Mouse (Mus musculus): ENCODE results near the gene Ncl. TPM values are rescaled to one million over a fixed set of nuclear protein-coding genes. Genes with fewer than 3 reads are reported as not detected.

Ncl gene
- polyA plus RNA-seq, 1 experiment, result 286 TPM

DNA sequence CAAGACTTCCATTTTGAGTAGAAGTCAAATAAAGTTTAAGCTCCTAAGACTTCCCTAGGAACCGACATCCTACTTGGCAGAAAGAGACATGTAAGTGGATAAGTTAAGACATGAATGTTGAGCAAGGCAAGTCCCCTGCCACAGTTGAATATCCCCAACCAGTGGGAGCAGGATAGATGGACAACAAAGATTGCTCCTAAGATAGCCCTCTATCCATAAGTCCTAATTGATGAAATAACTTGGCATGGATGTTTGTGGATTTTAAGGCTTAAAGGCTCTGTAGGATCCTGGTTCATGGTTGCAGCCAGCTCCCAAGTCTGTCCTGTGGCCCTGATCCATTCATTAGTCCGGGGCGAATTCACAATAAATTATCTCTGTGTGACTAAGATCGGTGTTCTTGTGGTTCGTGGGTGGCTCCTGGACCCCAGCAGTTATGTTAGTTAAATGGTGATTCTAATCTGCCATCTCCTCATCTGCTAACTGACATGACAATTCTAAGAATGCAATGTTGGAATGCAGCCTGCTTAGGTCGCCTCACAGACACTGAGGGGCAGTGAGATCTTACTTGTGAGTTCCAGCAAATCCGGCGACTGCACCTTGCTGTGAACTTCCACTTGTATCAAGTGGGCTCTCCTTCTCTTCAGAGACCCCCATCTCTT is 41.0 kb upstream of the Ncl start:
- no peaks in the 10 kb centered on the region for H3K27me3 ChIP-seq (ENCODE audit: control insufficient read depth, insufficient read depth, insufficient read length)
- no peak overlapping the region for H3K4me3 ChIP-seq (ENCODE audit: insufficient read depth, poor library complexity, severe bottlenecking)
- H3K36me3 ChIP-seq (ENCODE audit: control insufficient read depth, insufficient read depth), result no peaks in the 10 kb centered on the region
- no peak for TF ChIP-seq USF1 (IDR thresholded peaks at IDR 0.05; ENCODE audit: low read depth)
- TF ChIP-seq MYOG (IDR thresholded peaks at IDR 0.05; ENCODE audit: control insufficient read depth, extremely low read depth, insufficient read length), result no peak
- no peak for TF ChIP-seq CTCF (IDR thresholded peaks at IDR 0.05; ENCODE audit: control insufficient read depth, insufficient read depth, insufficient read length)
- TF ChIP-seq MYOD1 (IDR thresholded peaks at IDR 0.05; ENCODE audit: control insufficient read depth, insufficient read length, low read depth), result no peak
- no peak for TF ChIP-seq FOSL1 (IDR thresholded peaks at IDR 0.05; ENCODE audit: insufficient read depth, low read length, poor library complexity, severe bottlenecking)
- no peak for TF ChIP-seq MAX (IDR thresholded peaks at IDR 0.05)
- no peak for TF ChIP-seq CEBPB (IDR thresholded peaks at IDR 0.05; ENCODE audit: low read depth)
- no peaks in the 10 kb centered on the region for H3K79me3 ChIP-seq (ENCODE audit: low read depth)
- no peak overlapping the region for H3ac ChIP-seq (ENCODE audit: control insufficient read depth, insufficient read length, low read depth)
- H3K79me2 ChIP-seq (ENCODE audit: control insufficient read depth, insufficient read depth), result no peaks in the 10 kb centered on the region

DNA sequence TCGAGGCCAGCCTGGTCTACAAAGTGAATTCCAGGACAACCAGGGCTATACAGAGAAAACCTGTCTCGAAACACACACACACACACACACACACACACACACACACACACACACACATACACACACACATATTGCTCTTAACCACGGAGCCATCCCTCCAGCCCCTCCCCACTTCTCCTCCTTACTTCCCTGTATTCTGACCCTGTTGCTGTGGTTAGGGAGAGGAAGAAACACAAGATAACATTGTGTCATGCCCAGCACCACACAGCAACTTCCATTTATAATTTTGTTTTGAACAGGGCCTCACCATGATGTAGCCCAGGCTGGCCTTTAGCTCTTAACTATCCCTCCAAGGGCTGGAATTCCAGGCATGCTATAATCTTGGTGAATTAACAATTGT is 40.1 kb upstream of the Ncl start:
- H3K36me3 ChIP-seq (ENCODE audit: control insufficient read depth, insufficient read depth), result no peaks in the 10 kb centered on the region
- H3ac ChIP-seq (ENCODE audit: control insufficient read depth, insufficient read length, low read depth), result no peak overlapping the region
- TF ChIP-seq MYOG (IDR thresholded peaks at IDR 0.05; ENCODE audit: control insufficient read depth, extremely low read depth, insufficient read length) (no peak), USF1 (IDR thresholded peaks at IDR 0.05; ENCODE audit: low read depth) (no peak), FOSL1 (IDR thresholded peaks at IDR 0.05; ENCODE audit: insufficient read depth, low read length, poor library complexity, severe bottlenecking) (no peak), MAX (IDR thresholded peaks at IDR 0.05) (no peak), MYOD1 (IDR thresholded peaks at IDR 0.05; ENCODE audit: control insufficient read depth, insufficient read length, low read depth) (no peak), CEBPB (IDR thresholded peaks at IDR 0.05; ENCODE audit: low read depth) (no peak), CTCF (IDR thresholded peaks at IDR 0.05; ENCODE audit: control insufficient read depth, insufficient read depth, insufficient read length) (no peak)
- no peak overlapping the region for H3K4me3 ChIP-seq (ENCODE audit: insufficient read depth, poor library complexity, severe bottlenecking)
- H3K27me3 ChIP-seq (ENCODE audit: control insufficient read depth, insufficient read depth, insufficient read length), result no peaks in the 10 kb centered on the region
- H3K79me2 ChIP-seq (ENCODE audit: control insufficient read depth, insufficient read depth), result no peaks in the 10 kb centered on the region
- H3K79me3 ChIP-seq (ENCODE audit: low read depth), result no peaks in the 10 kb centered on the region

DNA sequence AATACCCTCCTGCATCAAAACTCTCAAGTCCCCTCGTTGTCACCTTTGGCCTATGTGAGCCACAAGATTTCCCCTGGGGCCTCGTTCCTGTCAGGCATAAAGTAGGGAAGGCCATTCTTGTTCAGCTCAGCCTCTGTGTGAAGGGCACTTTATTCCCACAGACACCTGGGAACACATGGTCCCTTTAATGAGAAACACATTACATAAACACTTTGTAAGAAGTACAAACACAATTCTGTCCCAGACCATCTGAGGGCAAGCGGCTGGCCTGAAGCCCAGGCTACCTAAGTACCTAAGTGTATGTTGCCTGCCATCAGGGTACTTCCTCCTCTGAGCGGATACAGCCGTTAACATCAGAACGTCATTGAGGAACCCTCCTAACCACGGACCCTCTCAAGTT is 39.0 kb upstream of the Ncl start:
- H3K4me3 ChIP-seq (ENCODE audit: insufficient read depth, poor library complexity, severe bottlenecking), result no peak overlapping the region
- TF ChIP-seq MYOD1 (IDR thresholded peaks at IDR 0.05; ENCODE audit: control insufficient read depth, insufficient read length, low read depth), result no peak
- no peak for TF ChIP-seq USF1 (IDR thresholded peaks at IDR 0.05; ENCODE audit: low read depth)
- TF ChIP-seq FOSL1 (IDR thresholded peaks at IDR 0.05; ENCODE audit: insufficient read depth, low read length, poor library complexity, severe bottlenecking), result no peak
- no peak for TF ChIP-seq CEBPB (IDR thresholded peaks at IDR 0.05; ENCODE audit: low read depth)
- no peak for TF ChIP-seq MYOG (IDR thresholded peaks at IDR 0.05; ENCODE audit: control insufficient read depth, extremely low read depth, insufficient read length)
- no peak for TF ChIP-seq CTCF (IDR thresholded peaks at IDR 0.05; ENCODE audit: control insufficient read depth, insufficient read depth, insufficient read length)
- TF ChIP-seq MAX (IDR thresholded peaks at IDR 0.05), result no peak
- H3K79me3 ChIP-seq (ENCODE audit: low read depth), result no peaks in the 10 kb centered on the region
- no peaks in the 10 kb centered on the region for H3K36me3 ChIP-seq (ENCODE audit: control insufficient read depth, insufficient read depth)
- H3K79me2 ChIP-seq (ENCODE audit: control insufficient read depth, insufficient read depth), result no peaks in the 10 kb centered on the region
- no peak overlapping the region for H3ac ChIP-seq (ENCODE audit: control insufficient read depth, insufficient read length, low read depth)
- H3K27me3 ChIP-seq (ENCODE audit: control insufficient read depth, insufficient read depth, insufficient read length), result no peaks in the 10 kb centered on the region

DNA sequence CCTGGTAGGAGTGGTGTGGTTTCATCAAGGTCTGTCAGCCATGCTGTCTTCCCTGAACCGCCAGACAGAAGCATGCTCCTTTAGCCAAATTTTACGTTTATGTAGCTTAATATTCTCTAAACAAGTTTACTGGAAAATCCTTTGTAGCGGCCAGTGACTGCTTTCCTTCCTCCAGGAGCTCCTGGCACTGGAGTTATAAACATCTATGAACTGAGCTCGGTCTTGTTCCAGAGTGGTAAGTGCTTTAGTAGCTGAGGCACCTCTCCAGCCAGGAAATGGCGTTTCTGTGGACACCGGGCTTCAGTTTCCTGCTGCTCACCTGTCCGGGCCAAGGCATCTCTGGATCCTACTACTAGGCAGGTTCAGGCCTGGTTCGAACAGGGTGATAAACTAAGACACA is 38.4 kb upstream of the Ncl start:
- H3K27me3 ChIP-seq (ENCODE audit: control insufficient read depth, insufficient read depth, insufficient read length), result no peaks in the 10 kb centered on the region

DNA sequence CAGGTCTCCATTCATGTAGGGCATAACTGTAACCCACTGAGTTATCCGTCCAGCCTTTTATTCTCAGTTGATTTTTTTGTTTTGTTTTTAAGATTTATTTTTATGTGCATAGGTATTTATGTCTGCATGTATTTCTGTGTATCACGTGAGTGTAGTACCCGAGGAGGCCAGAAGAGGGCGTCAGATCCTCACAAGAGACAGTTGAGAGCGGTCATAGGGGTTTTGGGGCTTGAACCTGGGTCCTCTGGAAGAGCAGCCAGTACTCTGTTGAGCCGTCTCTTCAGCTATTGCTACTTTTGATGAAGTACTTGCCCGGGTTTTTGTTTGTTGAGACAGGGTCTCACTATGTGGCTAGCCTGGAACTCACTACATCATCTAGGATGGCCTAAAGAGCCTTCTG is 36.7 kb upstream of the Ncl start:
- no peak for TF ChIP-seq CTCF (IDR thresholded peaks at IDR 0.05; ENCODE audit: control insufficient read depth, insufficient read depth, insufficient read length)
- TF ChIP-seq CEBPB (IDR thresholded peaks at IDR 0.05; ENCODE audit: low read depth), result no peak
- no peak for TF ChIP-seq MYOD1 (IDR thresholded peaks at IDR 0.05; ENCODE audit: control insufficient read depth, insufficient read length, low read depth)
- no peak for TF ChIP-seq FOSL1 (IDR thresholded peaks at IDR 0.05; ENCODE audit: insufficient read depth, low read length, poor library complexity, severe bottlenecking)
- TF ChIP-seq MYOG (IDR thresholded peaks at IDR 0.05; ENCODE audit: control insufficient read depth, extremely low read depth, insufficient read length), result no peak
- TF ChIP-seq MAX (IDR thresholded peaks at IDR 0.05), result no peak
- TF ChIP-seq USF1 (IDR thresholded peaks at IDR 0.05; ENCODE audit: low read depth), result no peak

More for the DNA sequence above, 38.4 kb upstream of the Ncl start:
- Histone ChIP-seq H3K79me2 (ENCODE audit: control insufficient read depth, insufficient read depth) (no peaks in the 10 kb centered on the region), H3K4me3 (ENCODE audit: insufficient read depth, poor library complexity, severe bottlenecking) (no peak overlapping the region), H3K36me3 (ENCODE audit: control insufficient read depth, insufficient read depth) (no peaks in the 10 kb centered on the region), H3ac (ENCODE audit: control insufficient read depth, insufficient read length, low read depth) (no peak overlapping the region), H3K79me3 (ENCODE audit: low read depth) (no peaks in the 10 kb centered on the region)
- TF ChIP-seq MAX (IDR thresholded peaks at IDR 0.05), result no peak
- TF ChIP-seq MYOG (IDR thresholded peaks at IDR 0.05; ENCODE audit: control insufficient read depth, extremely low read depth, insufficient read length), result no peak
- TF ChIP-seq USF1 (IDR thresholded peaks at IDR 0.05; ENCODE audit: low read depth), result no peak
- TF ChIP-seq MYOD1 (IDR thresholded peaks at IDR 0.05; ENCODE audit: control insufficient read depth, insufficient read length, low read depth), result no peak
- TF ChIP-seq CTCF (IDR thresholded peaks at IDR 0.05; ENCODE audit: control insufficient read depth, insufficient read depth, insufficient read length), result no peak
- TF ChIP-seq FOSL1 (IDR thresholded peaks at IDR 0.05; ENCODE audit: insufficient read depth, low read length, poor library complexity, severe bottlenecking), result no peak
- no peak for TF ChIP-seq CEBPB (IDR thresholded peaks at IDR 0.05; ENCODE audit: low read depth)

More for the DNA sequence above, 36.7 kb upstream of the Ncl start:
- Histone ChIP-seq H3K79me3 (ENCODE audit: low read depth) (no peaks in the 10 kb centered on the region), H3ac (ENCODE audit: control insufficient read depth, insufficient read length, low read depth) (no peak overlapping the region), H3K27me3 (ENCODE audit: control insufficient read depth, insufficient read depth, insufficient read length) (no peaks in the 10 kb centered on the region), H3K36me3 (ENCODE audit: control insufficient read depth, insufficient read depth) (no peaks in the 10 kb centered on the region), H3K4me3 (ENCODE audit: insufficient read depth, poor library complexity, severe bottlenecking) (no peak overlapping the region), H3K79me2 (ENCODE audit: control insufficient read depth, insufficient read depth) (no peaks in the 10 kb centered on the region)
